ENCODE assay signal across 10 mouse cellular contexts in genomic region chr3:100561561-100562175, GRCm38 (mm10).
"Had no signal": no experiment of that assay in that cellular context is flagged by ENCODE, and none has a peak within 500 bp of the region (broad histone marks: within the 10 kb centered on the region; RNA-seq: fewer than 3 reads in every experiment).

No protein-coding gene starts in this region.

- H3K4me2 ChIP-seq: limb, embryonic 13.5 days; neural tube, embryonic 12.5 days had no signal

- H3K4me3 ChIP-seq: limb, embryonic 13.5 days; midbrain, embryonic 10.5 days; myocyte; neural tube, embryonic 12.5 days had no signal

- DNase-seq: kidney, adult 11 months; kidney, postnatal 14 days; left cerebral cortex, postnatal 4 days; lung, adult 18-20 months; midbrain, embryonic 14.5 days had no signal

- H3K9me3 ChIP-seq: limb, embryonic 13.5 days; midbrain, embryonic 10.5 days; neural tube, embryonic 12.5 days had no signal

- H3K27me3 ChIP-seq: limb, embryonic 13.5 days; neural tube, embryonic 12.5 days had no signal

- H3K36me3 ChIP-seq: neural tube, embryonic 12.5 days had no signal

- H3K27ac ChIP-seq: limb, embryonic 13.5 days; liver, embryonic 14.5 days; midbrain, embryonic 10.5 days; neural tube, embryonic 12.5 days had no signal

- H3K4me1 ChIP-seq: limb, embryonic 13.5 days; midbrain, embryonic 10.5 days; neural tube, embryonic 12.5 days had no signal

- H3K9ac ChIP-seq: limb, embryonic 13.5 days; liver, embryonic 14.5 days; neural tube, embryonic 12.5 days had no signal
